Mouse (Mus musculus) adrenal gland, postnatal 10 days (tissue): Measurements from ENCODE around the gene Cpeb3. TPM values are rescaled to one million over a fixed set of nuclear protein-coding genes. Genes with fewer than 3 reads are reported as not detected.
"Not testable (repeated sequence)": the region's sequence is repeated elsewhere in the genome, so short reads cannot be mapped to it uniquely, and the experiment has no call there.

Experiments
- DNase-seq: peaks from one replicate; pipeline ENCODE4 v3.0.0; 2021; ENCODE audit warnings: mixed read lengths
- long read RNA-seq, 2 experiments: library from polyadenylated mRNA; stranded (forward); transcript quantifications; one replicate each; pipeline ENCODE4 v2.0.0; 2021
- total RNA-seq, 2 experiments: library from RNA; stranded (reverse); gene quantifications; 2 replicates each; pipeline ENCODE4 v1.2.3; 2021

Cpeb3 gene
- 10 to 100 TPM; 14.2 to 26.8 TPM for total RNA-seq
- long read RNA-seq, experiment 1, partial matches to known transcripts = 2 of 6 reads
- long read RNA-seq, experiment 1, other reads (novel, unspliced or antisense) = 4 of 6 reads
- long read RNA-seq, experiment 2, partial matches to known transcripts = 0 of 2 reads
- long read RNA-seq, experiment 2, other reads (novel, unspliced or antisense) = 2 of 2 reads

GRCm38 (mm10) chr19:37208176-37208755 is at the start of gene Cpeb3:
Gene Cpeb3, minus strand, starts transcription at chr19:37208601.
- peak; percentile 54 for DNase-seq

GRCm38 (mm10) chr19:37255321-37255720 is 46.9 kb upstream of the Cpeb3 start:
- DNase-seq = no peak

DNA sequence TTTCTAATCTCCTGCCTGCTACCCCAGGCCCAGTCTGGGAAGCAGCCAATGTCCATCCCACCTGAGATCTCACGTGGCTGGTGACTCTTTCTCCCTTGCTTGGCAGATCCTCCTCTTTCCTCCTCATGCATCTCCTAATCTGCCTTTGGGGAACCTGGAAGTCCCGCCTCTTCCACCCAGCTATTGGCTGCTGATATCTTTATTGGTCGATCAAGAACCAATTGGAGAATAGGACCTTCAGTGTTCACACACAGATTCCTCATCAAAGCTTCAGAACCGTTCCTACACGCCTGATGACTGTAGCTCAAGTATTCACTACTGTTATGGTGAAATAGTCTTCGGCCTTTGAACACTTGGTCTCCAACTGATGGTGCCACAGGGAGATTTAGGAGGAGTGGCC is 43.7 kb upstream of the Cpeb3 start:
- DNase-seq = no peak

GRCm38 (mm10) chr19:37248199-37248598 is 39.8 kb upstream of the Cpeb3 start:
- DNase-seq = no peak

DNA sequence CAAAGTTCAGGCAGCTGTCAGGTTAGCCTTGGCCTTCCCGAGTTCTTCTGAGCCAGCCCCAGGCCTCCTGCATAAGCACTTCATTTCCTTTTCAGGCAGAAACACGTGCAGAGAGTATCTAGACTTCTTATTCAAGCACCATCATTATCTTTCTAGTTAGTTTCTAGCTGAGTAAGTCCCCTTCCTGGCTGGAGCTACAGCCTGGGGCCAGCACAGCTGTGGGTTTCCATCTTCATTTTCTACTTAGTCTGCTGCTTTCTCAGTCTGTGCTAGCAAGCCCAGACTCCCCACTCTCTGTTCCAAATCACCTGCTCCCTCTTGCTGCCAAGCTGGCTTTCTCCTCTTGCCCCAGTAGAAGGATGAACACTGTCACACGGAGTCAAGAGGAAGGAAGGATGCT is 38.5 kb upstream of the Cpeb3 start:
- no peak for DNase-seq

DNA sequence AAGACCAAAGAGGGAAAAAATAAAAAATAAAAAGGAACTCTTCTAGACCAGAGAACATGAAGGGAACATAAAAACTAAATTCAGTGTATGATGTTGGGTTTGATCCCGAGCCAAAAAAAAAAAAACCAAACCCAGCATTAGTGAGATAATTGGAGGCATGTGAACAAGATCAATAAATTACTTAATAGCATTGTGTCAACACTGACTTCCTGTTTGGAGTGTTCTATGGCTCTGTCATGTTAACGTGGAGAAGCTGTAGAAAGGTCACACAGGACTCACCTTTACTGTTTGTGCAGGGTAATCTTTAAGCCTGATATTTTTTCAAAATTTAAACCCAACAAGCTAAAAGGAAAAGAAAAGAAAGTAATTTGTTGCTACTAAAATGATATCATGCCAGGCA is 34.3 kb upstream of the Cpeb3 start:
- DNase-seq = no peak

- no peak for DNase-seq
Observed at GRCm38 (mm10) chr19:37241201-37241600, 32.8 kb upstream of the Cpeb3 start.

GRCm38 (mm10) chr19:37239096-37239495 is 30.7 kb upstream of the Cpeb3 start:
- DNase-seq = peak; percentile 64

- DNase-seq = no peak
Observed at GRCm38 (mm10) chr19:37238651-37239050, 30.2 kb upstream of the Cpeb3 start.

DNA sequence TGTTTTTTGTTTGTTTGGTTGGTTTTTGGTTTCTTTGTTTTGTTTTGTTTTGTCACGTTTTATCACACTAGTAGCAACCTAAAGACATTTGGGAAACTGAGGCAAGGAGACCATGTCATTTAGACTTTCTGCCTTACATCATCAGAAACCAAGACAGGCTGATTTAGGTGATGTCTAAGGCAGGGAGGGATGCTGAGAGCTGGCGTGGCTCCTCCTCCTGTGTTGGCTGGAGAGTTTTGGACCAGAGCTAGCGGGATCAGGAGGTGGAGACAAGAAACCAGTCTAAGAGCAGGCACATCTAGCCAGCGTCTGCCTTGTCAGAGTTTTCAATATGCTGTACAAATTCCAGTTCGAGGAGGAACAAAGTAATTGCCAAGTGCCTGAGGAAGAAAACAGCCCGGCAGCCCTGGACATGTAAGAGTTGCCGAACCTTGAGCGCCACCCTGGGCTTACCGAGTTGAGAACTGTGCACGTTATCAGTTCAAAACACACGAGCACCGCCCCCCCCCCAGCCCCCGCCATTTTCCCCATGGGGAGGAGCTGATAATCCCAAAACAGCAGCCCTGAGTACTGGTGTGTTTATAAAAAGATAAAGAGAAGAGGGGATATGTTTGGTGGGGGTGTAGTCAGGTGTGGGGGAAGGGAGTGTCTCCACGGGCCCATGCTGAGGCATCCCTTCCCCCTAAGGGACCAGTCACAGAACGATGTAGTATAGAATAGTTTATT is 29.5 kb upstream of the Cpeb3 start:
- no peak for DNase-seq

- DNase-seq = no peak
Observed at GRCm38 (mm10) chr19:37237306-37237705, 28.9 kb upstream of the Cpeb3 start.

- no peak for DNase-seq
Observed at GRCm38 (mm10) chr19:37235818-37236217, 27.4 kb upstream of the Cpeb3 start.

DNA sequence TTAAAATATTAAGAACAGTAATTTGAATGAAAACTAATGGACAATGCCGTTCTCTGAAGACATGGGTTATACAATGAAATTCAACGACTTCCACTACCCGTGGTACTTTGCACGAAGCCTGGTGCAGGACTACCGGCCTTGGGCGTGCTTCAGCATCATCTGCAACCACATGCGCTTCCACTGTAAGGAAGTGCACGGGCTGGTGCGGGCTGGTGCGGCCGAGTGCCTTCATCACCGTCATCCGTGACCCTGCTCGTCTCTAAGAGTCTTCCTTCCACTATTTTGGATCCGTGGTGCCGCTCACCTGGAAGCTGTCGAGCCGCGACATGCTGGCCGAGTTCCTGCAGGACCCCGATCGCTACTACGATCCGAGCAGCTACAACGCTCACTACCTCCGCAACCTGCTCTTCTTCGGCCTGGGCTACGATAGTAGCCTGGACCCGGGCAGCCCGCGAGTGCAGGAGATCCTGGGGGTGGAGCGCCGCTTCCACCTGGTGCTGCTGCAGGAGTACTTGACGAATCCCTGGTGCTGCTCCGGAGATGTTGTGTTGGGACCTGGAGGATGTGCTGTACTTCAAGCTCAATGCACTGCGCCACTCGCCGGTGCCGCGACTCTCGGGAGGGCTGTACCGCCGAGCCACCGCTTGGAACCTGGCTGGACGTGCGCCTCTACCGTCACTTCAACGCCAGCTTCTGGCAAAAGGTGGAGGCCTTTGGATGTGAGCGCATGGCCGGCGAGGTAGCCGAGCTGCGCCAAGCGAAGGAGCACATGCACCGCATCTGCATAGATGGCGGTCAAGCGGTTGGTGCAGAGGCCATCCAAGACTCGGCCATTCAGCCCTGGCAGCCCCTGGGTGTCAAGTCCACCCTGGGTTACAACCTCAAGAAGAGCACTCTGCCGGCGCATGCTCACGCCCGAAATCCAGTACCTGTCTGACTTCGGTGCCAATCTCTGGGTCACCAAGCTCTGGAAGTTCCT is 25.4 kb upstream of the Cpeb3 start:
- peak; percentile 19 for DNase-seq

DNA sequence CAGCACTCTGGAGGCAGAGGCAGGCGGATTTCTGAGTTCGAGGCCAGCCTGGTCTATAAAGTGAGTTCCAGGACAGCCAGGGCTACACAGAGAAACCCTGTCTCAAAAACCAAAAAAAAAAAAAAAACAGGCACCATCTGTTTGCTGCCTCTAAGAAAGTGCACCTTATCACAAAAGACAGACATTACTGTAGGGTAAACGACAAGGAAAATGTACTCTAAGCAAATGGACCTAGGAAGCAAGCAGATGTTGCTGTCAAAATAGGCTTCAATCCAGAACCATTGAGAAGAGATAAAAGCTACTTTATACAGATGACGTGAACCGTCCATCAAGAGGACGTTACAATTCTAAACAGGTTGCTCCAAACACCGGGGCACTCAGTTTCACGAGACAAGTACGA is 24.2 kb upstream of the Cpeb3 start:
- not testable (repeated sequence) for DNase-seq

GRCm38 (mm10) chr19:37225197-37225862 is 16.9 kb upstream of the Cpeb3 start:
- DNase-seq = no peak

DNA sequence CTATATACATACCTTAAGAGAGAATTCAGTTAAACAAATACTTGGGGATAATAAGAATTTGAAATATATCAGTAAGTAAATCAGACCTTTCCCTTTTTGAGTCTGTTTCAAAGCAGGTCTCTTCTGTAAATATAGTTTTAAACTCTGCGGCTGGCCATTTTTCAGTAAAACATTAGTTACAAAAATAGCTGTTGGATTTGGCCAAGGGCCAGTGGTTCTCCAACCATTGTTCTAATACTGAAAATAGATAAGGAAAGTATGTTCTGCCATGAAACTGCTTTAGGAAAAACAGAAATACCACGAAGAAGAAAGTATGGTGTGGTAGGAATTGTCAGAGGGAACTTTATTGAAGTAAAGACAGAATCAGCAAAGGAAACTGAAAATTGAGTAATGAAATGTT is 6.3 kb upstream of the Cpeb3 start:
- DNase-seq = peak; percentile 46

DNA sequence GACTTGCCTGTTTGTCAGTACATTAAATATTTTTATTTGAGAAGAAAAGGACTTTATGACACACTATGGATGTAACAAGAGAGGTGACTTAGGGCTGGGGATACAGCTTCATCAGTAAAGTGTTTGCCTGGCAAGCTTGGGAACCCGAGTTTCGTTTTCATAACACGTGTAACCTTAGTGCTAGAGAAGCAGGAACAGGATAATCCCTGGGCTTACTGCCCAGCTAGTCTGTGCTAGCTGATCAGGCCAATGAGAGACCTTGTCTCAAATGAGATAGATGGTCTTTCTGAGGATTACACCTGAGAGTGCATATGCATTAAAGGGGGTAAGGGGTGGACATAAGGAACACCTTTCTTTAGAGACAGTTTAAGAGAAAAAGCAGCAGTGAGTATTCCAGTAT is 3.0 kb upstream of the Cpeb3 start:
- no peak for DNase-seq

DNA sequence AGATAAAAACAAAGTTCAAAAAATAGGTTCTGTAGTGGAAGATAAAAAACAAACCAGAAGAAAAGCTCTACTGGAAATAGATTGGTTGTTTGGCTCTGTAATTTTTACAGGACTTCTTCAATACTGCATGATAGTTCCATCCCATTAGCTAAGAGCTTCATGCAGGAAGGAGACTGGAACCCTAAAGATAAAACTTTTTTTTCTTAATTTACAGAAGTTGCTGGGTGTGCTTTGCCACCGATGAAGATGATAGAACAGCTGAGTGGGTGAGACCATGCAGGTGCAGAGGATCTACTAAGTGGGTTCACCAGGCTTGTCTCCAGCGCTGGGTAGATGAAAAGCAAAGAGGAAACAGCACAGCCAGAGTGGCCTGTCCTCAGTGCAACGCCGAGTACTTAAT is 2.1 kb upstream of the Cpeb3 start:
- DNase-seq = no peak

DNA sequence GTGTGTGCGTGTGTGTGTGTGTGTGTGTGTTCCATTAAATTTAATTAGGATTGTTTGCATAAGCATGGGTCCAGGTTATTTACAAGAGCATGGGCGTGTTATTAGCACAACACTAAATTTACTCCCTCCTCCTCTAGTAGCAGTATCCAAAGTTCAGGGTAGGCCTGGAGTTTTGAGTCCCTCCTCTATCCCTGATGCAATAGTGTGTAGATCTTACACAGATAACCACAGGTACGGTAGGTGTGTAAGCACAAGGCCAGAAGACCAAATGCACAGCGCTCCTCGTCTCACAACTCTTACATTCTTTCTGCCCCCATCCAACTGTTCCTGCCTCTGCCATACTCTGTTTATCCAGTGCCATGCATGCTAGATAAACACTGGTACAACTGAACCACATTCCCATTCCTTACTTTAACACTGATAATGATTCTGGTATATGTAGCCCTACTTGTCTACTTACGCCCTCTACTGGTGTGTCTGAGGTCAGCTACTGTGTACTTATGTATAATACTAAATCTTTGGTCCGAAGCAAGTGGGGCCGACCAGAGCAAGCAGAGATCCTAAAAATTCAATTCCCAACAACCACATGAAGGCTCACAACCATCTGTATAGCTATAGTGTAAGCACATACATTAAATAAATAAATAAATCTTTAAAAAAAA is 1.2 kb upstream of the Cpeb3 start:
- DNase-seq = no peak

DNA sequence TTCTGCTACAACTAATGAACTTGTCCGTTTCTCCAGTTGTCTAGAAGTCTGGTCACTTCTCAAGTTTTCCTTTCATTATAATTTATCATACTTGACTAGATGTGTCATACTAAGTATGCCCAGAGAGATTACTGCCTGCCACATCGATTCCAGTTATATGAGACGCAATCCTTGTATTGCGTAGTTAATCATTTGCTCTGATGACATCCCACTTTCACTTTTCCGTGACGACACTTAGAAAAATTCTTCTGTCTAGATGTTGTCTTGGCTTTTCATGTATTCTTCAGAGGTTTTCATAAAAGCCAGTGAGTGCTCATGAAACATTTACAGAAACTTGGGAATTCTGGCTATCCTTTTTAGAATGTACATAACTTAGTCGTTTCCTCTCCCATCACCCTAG is 585 bp upstream of the Cpeb3 start:
- DNase-seq = no peak
